Mouse (Mus musculus): ENCODE data around the gene Tmem43. TPM values are rescaled to one million over a fixed set of nuclear protein-coding genes. Genes with fewer than 3 reads are reported as not detected.

The Tmem43 gene
- polyA plus RNA-seq, 1 experiment from 2014 or later, result 34.5 TPM

DNA sequence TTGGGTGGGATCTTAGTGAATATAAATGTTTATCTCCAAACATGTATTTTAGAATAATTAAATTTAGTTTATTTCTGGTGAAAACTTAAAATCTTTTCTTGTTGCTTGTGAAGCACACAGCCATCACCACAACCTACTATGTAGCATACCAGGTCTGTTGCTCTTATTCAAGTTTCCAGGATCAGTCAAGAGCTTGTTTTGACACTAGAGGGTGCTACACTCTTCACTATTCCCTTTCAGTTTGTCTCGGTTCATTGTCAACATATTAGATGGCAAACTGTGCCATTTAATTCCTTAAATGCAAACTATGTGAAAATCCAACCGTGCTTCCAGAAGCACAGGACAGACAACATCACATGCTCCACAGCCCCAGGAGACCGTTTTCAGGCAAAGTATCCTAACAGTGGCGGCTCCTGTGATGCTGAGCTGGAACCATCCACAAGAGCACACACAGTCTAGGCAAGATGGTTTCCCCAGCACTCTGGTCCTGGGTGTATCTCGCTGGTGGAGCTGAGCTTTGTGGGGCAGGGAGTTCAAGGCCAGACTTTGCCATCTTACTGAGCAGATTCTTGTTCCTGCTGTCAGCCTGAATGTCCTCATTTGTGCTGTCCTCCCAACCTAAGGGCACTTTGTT, 53.8 kb downstream of the Tmem43 start:
- peaks cover 8% of the 10 kb centered on the region; the same call in 1 of the 2 replicates for H3K36me3 ChIP-seq (ENCODE audit: insufficient read depth, low read length)
- no peaks in the 10 kb centered on the region for H3K4me1 ChIP-seq (replicated peaks; ENCODE audit: insufficient read depth, low read length)
- no peak overlapping the region for H3K4me2 ChIP-seq (ENCODE audit: low read length)
- H3K9ac ChIP-seq (ENCODE audit: low read depth, low read length), result no peak overlapping the region
- no peaks in the 10 kb centered on the region for H3K27me3 ChIP-seq (ENCODE audit: insufficient read depth, low read length)
- DNase-seq (ENCODE audit: low spot score) (peak; percentile 87), ATAC-seq (replicated peaks; ENCODE audit: low FRiP score, low read depth) (no peak)
- no peak overlapping the region for H3K4me3 ChIP-seq (replicated peaks; ENCODE audit: low read depth, low read length)
- TF ChIP-seq CTCF (IDR thresholded peaks at IDR 0.05; ENCODE audit: low read depth), result peak; percentile 81
- no peaks in the 10 kb centered on the region for H3K9me3 ChIP-seq (replicated peaks; ENCODE audit: low read length)
- WGBS, result 46% methylated on average over 5 of the region's 5 CpGs
- no peak overlapping the region for H3K27ac ChIP-seq

DNA sequence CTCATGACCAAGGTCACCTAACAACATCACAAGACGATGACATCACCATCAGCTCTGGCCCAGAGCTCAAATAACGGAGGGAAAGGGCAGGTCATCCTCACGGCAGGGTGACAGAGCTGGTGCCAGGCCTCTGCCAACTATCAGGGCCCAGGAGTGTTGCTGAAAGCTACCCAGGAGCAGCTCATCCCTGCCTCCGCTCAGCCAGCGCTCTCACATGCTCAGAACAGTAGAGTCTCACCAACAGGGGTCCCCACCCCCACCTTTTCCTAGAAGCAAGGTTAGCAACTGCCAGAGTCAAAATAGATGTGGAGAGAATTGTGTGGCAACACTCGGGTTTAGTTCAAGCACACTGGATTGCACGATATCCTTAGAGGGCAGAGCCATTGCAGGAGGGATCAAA, 54.8 kb downstream of the Tmem43 start:
- H3K9ac ChIP-seq (ENCODE audit: low read depth, low read length), result no peak overlapping the region
- H3K36me3 ChIP-seq (ENCODE audit: insufficient read depth, low read length), result no peaks in the 10 kb centered on the region
- H3K27me3 ChIP-seq (ENCODE audit: insufficient read depth, low read length), result no peaks in the 10 kb centered on the region
- TF ChIP-seq CTCF (IDR thresholded peaks at IDR 0.05; ENCODE audit: low read depth), result 0 out of 2 replicates have a peak, but pooled peaks have one; percentile 10
- H3K4me3 ChIP-seq (replicated peaks; ENCODE audit: low read depth, low read length), result no peak overlapping the region
- H3K27ac ChIP-seq, result no peak overlapping the region
- H3K9me3 ChIP-seq (replicated peaks; ENCODE audit: low read length), result no peaks in the 10 kb centered on the region
- H3K4me2 ChIP-seq (ENCODE audit: low read length), result no peak overlapping the region
- DNase-seq (ENCODE audit: low spot score) (no peak), ATAC-seq (replicated peaks; ENCODE audit: low FRiP score, low read depth) (no peak; the same call in 1 of the 2 replicates)
- no peaks in the 10 kb centered on the region; the same call in 1 of the 2 replicates for H3K4me1 ChIP-seq (replicated peaks; ENCODE audit: insufficient read depth, low read length)
- 71% methylated on average over 7 of the region's 7 CpGs for WGBS

DNA sequence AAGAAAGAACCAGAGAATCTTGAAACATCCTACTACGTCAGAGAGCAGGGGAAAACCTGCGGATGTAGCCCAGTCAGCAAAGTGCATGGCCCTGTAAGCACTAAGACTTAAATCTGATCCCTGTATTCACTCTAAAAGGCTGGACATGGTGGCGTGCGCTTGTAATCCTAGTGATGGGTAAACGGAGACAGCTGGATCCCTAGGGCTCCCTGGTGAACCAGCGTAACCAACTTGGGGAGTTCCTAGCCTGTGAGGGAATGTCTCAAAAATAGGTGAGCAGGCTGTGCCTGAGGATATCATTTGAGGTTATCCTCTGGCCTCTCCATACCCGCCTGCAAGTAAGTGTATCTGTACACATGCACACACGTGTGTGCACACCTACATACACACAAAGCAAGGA, 57.2 kb downstream of the Tmem43 start:
- no peak overlapping the region for H3K27ac ChIP-seq
- no peak for ATAC-seq (replicated peaks; ENCODE audit: low FRiP score, low read depth)
- no peak overlapping the region for H3K4me3 ChIP-seq (replicated peaks; ENCODE audit: low read depth, low read length)
- no peaks in the 10 kb centered on the region for H3K27me3 ChIP-seq (ENCODE audit: insufficient read depth, low read length)
- DNase-seq (ENCODE audit: low spot score), result no peak
- no peak for TF ChIP-seq CTCF (IDR thresholded peaks at IDR 0.05; ENCODE audit: low read depth)
- no peaks in the 10 kb centered on the region for H3K36me3 ChIP-seq (ENCODE audit: insufficient read depth, low read length)
- 89% methylated on average over 8 of the region's 8 CpGs for WGBS
- no peak overlapping the region for H3K9ac ChIP-seq (ENCODE audit: low read depth, low read length)
- no peaks in the 10 kb centered on the region for H3K9me3 ChIP-seq (replicated peaks; ENCODE audit: low read length)
- no peaks in the 10 kb centered on the region; the same call in 1 of the 2 replicates for H3K4me1 ChIP-seq (replicated peaks; ENCODE audit: insufficient read depth, low read length)
- H3K4me2 ChIP-seq (ENCODE audit: low read length), result no peak overlapping the region

DNA sequence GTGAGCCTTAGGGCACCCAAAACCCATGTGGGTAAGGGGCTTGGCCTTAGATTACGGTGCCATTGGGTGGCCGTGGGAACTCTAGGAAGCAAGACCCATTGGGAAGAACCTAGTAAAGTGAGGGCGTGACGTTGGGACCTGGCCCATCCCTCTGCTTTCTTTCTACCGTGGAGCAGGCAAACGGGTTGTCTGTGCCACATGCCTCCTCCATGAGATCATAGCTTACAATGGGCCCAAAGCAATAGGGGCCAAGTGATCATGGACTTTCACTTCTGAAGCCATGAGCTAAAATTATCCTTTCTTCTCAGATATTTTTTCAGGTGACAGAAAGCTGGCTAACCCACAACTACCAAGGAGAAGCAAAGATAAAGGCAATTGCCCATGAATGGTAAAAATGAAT, 57.8 kb downstream of the Tmem43 start:
- H3K4me2 ChIP-seq (ENCODE audit: low read length), result no peak overlapping the region
- ATAC-seq (replicated peaks; ENCODE audit: low FRiP score, low read depth), result no peak
- no peaks in the 10 kb centered on the region for H3K9me3 ChIP-seq (replicated peaks; ENCODE audit: low read length)
- DNase-seq (ENCODE audit: low spot score), result no peak
- no peaks in the 10 kb centered on the region; the same call in 1 of the 2 replicates for H3K4me1 ChIP-seq (replicated peaks; ENCODE audit: insufficient read depth, low read length)
- 81% methylated on average over 6 of the region's 6 CpGs for WGBS
- no peaks in the 10 kb centered on the region for H3K36me3 ChIP-seq (ENCODE audit: insufficient read depth, low read length)
- no peak overlapping the region for H3K4me3 ChIP-seq (replicated peaks; ENCODE audit: low read depth, low read length)
- TF ChIP-seq CTCF (IDR thresholded peaks at IDR 0.05; ENCODE audit: low read depth), result no peak
- H3K27ac ChIP-seq, result no peak overlapping the region
- H3K9ac ChIP-seq (ENCODE audit: low read depth, low read length), result no peak overlapping the region
- H3K27me3 ChIP-seq (ENCODE audit: insufficient read depth, low read length), result no peaks in the 10 kb centered on the region

DNA sequence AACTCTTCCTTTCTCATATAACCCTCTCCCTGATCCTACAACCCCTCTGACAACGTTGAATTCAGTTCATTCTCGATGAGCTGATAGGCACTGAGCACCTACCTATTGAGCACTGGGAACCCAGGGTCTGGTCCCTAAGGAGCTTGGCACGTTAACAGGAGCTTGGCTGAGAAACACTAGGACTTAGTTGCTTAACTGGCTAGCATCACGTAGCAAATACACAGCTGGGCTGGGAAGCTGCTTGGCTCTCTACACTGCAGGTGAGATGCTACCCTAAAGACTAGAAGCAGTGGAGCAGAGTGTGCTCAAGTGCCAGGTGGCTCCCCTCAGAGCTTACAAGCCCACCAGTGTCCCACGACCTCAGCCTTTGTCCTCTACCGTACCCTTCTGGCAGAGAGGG, 59.2 kb downstream of the Tmem43 start:
- no peaks in the 10 kb centered on the region for H3K27me3 ChIP-seq (ENCODE audit: insufficient read depth, low read length)
- TF ChIP-seq CTCF (IDR thresholded peaks at IDR 0.05; ENCODE audit: low read depth), result no peak
- DNase-seq (ENCODE audit: low spot score) (no peak), ATAC-seq (replicated peaks; ENCODE audit: low FRiP score, low read depth) (no peak)
- H3K4me3 ChIP-seq (replicated peaks; ENCODE audit: low read depth, low read length), result no peak overlapping the region
- peak overlapping the region; percentile 52 for H3K27ac ChIP-seq
- 0 out of 2 replicates have a peak overlapping the region, but pooled peaks have one; percentile 18 for H3K4me2 ChIP-seq (ENCODE audit: low read length)
- WGBS, result 38% methylated on average over 6 of the region's 6 CpGs
- no peaks in the 10 kb centered on the region; the same call in 1 of the 2 replicates for H3K4me1 ChIP-seq (replicated peaks; ENCODE audit: insufficient read depth, low read length)
- H3K36me3 ChIP-seq (ENCODE audit: insufficient read depth, low read length), result no peaks in the 10 kb centered on the region
- 0 out of 2 replicates have a peak overlapping the region, but pooled peaks have one; percentile 23 for H3K9ac ChIP-seq (ENCODE audit: low read depth, low read length)
- H3K9me3 ChIP-seq (replicated peaks; ENCODE audit: low read length), result no peaks in the 10 kb centered on the region

DNA sequence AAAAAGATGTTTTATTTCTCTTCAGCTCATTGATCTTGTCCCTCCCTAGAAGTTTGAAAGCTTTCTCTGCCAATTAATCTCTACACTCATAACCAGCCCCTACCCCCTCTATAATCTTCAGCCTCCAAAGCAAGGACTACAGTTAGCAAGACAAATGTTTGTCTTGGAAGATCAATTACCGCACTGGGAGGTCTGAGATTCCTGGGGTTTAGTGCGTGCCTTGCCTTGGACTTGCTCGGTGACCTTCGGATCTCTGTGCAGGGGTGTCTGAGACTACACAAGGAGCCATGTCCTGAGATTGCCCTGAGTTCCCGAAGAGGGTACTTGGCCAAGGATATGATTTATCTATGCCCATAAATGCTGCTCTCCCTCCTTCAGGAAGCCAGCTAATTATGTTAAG, 59.9 kb downstream of the Tmem43 start:
- no peak overlapping the region for H3K4me3 ChIP-seq (replicated peaks; ENCODE audit: low read depth, low read length)
- no peak for TF ChIP-seq CTCF (IDR thresholded peaks at IDR 0.05; ENCODE audit: low read depth)
- no peak overlapping the region for H3K9ac ChIP-seq (ENCODE audit: low read depth, low read length)
- H3K4me2 ChIP-seq (ENCODE audit: low read length), result no peak overlapping the region
- peak overlapping the region; percentile 15; the same call in 1 of the 2 replicates for H3K27ac ChIP-seq
- 15% methylated on average over 5 of the region's 5 CpGs for WGBS
- ATAC-seq (replicated peaks; ENCODE audit: low FRiP score, low read depth) (peak; percentile 78), DNase-seq (ENCODE audit: low spot score) (peak; percentile 85)
- no peaks in the 10 kb centered on the region for H3K27me3 ChIP-seq (ENCODE audit: insufficient read depth, low read length)
- H3K36me3 ChIP-seq (ENCODE audit: insufficient read depth, low read length), result no peaks in the 10 kb centered on the region
- H3K4me1 ChIP-seq (replicated peaks; ENCODE audit: insufficient read depth, low read length), result no peaks in the 10 kb centered on the region; the same call in 1 of the 2 replicates
- no peaks in the 10 kb centered on the region for H3K9me3 ChIP-seq (replicated peaks; ENCODE audit: low read length)
